Mouse (Mus musculus): Measurements from ENCODE around the gene Gna15.

DNA sequence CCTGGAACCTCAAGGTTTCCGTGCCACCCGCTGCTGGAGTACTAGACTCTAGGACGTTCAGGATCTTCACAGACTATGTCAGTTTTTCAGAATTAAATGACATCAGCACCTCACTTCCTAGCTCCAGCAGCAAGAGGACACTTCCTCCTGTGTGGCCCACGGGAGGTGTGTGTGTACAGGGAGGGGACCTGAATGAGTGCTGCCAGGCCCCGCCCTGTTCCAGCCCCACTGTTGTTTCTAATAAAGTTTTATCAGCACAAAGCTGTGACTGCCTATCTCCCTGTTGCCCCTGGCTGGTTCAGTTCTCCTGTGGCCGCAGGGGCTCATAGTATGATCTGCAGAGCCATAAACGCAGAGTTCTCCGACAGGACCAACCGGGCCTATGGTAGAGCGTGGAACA is 49.6 kb downstream of the Gna15 start:
- TF ChIP-seq CTCF (IDR thresholded peaks at IDR 0.05; ENCODE audit: extremely low read depth, insufficient read depth, insufficient read length, insufficient replicate concordance) (no peak), POLR2A (IDR thresholded peaks at IDR 0.05; ENCODE audit: low read depth, low read length) (no peak)

Measured in spleen, adult 2 months (tissue).